Mouse (Mus musculus) midbrain, embryonic 16.5 days (tissue): ENCODE results near the gene Hikeshi. TPM values are rescaled to one million over a fixed set of nuclear protein-coding genes. Genes with fewer than 3 reads are reported as not detected.
A peak's percentile ranks its signal among the peaks of the same experiment; 100 is the strongest.

ENCODE experiments used
- ATAC-seq: fragments of 200-750 bp; cut with Nextera tagmentation; 2 replicates; pipeline ENCODE4 v1.8.0; 2017; ENCODE audit warnings: moderate TSS enrichment
- H3K27ac ChIP-seq: fragments of 300-500 bp; sonication (generic); 2 replicates; pipeline ENCODE4 v1.5.1; 2014; ENCODE audit warnings: mild to moderate bottlenecking, low read length, mixed read lengths
- H3K27me3 ChIP-seq: fragments of 300-500 bp; sonication (generic); 2 replicates; pipeline ENCODE4 v1.6.1; 2014; ENCODE audit warnings: low read depth, low read length, mixed read lengths; ENCODE audit not compliant: control insufficient read depth, insufficient read depth
- H3K36me3 ChIP-seq: fragments of 300-500 bp; sonication (generic); 2 replicates; pipeline ENCODE4 v1.6.1; 2014; ENCODE audit warnings: mild to moderate bottlenecking, low read length, moderate library complexity, mixed read lengths; ENCODE audit not compliant: control insufficient read depth, insufficient read depth
- H3K4me1 ChIP-seq: fragments of 300-500 bp; sonication (generic); 2 replicates; pipeline ENCODE4 v1.6.1; 2014; ENCODE audit warnings: mild to moderate bottlenecking, low read length, mixed read lengths; ENCODE audit not compliant: control insufficient read depth, insufficient read depth
- H3K4me2 ChIP-seq: fragments of 300-500 bp; sonication (generic); 2 replicates; pipeline ENCODE4 v1.6.1; 2014; ENCODE audit warnings: mild to moderate bottlenecking, low read length, mixed read lengths
- H3K4me3 ChIP-seq: fragments of 300-500 bp; sonication (generic); 2 replicates; pipeline ENCODE4 v1.5.1; 2014; ENCODE audit warnings: low read depth, mild to moderate bottlenecking, low read length, moderate library complexity, mixed read lengths
- H3K9ac ChIP-seq: fragments of 300-500 bp; sonication (generic); 2 replicates; pipeline ENCODE4 v1.6.1; 2014; ENCODE audit warnings: low read depth, low read length, mixed read lengths
- H3K9me3 ChIP-seq: fragments of 300-500 bp; sonication (generic); replicated peaks from 2 replicates; pipeline ENCODE4 v1.6.1; 2014; ENCODE audit warnings: mild to moderate bottlenecking, low read length, mixed read lengths; ENCODE audit not compliant: control insufficient read depth, poor library complexity, severe bottlenecking
- WGBS: fragments of 180-500 bp; shearing (Covaris S2); extraction: QIAGEN DNeasy Blood & Tissue Kit; methylation state at CpG from one replicate; pipeline ENCODE4 v1.1.7; 2014; 5-methylcytosine and 5-hydroxymethylcytosine counted together
- polyA plus RNA-seq: library from polyadenylated mRNA; unstranded; fragments of >200 nt; fragmentation: Nextera tagmentation; extraction: Ambion mirVana; gene quantifications from 2 replicates; pipeline ENCODE4 v1.2.1, GENCODE M21; 2015

Hikeshi gene
- polyA plus RNA-seq, 1 experiment from 2014 or later, result 136 TPM

- H3K27ac ChIP-seq, result no peak overlapping the region
- no peak overlapping the region for H3K9ac ChIP-seq
- WGBS, result 98% methylated on average over 15 of the region's 15 CpGs
- no peak for ATAC-seq
- H3K9me3 ChIP-seq, result no peaks in the 10 kb centered on the region
- H3K4me1 ChIP-seq, result no peaks in the 10 kb centered on the region
- H3K36me3 ChIP-seq, result 0 out of 2 replicates have a peak, but pooled peaks cover 6% of the 10 kb centered on the region
- no peaks in the 10 kb centered on the region for H3K27me3 ChIP-seq
- H3K4me3 ChIP-seq, result no peak overlapping the region
- H3K4me2 ChIP-seq, result no peak overlapping the region
Measured at GRCm38 (mm10) chr7:89923441-89924180, 17.4 kb downstream of the Hikeshi start.

GRCm38 (mm10) chr7:89917776-89918175 is 23.2 kb downstream of the Hikeshi start:
- H3K36me3 ChIP-seq, result 0 out of 2 replicates have a peak, but pooled peaks cover 8% of the 10 kb centered on the region
- no peaks in the 10 kb centered on the region for H3K27me3 ChIP-seq
- H3K4me1 ChIP-seq, result no peaks in the 10 kb centered on the region
- H3K4me3 ChIP-seq, result no peak overlapping the region
- no peak overlapping the region for H3K4me2 ChIP-seq
- H3K9me3 ChIP-seq, result no peaks in the 10 kb centered on the region
- 93% methylated on average over 4 of the region's 4 CpGs for WGBS
- H3K9ac ChIP-seq, result no peak overlapping the region
- H3K27ac ChIP-seq, result no peak overlapping the region
- no peak for ATAC-seq

DNA sequence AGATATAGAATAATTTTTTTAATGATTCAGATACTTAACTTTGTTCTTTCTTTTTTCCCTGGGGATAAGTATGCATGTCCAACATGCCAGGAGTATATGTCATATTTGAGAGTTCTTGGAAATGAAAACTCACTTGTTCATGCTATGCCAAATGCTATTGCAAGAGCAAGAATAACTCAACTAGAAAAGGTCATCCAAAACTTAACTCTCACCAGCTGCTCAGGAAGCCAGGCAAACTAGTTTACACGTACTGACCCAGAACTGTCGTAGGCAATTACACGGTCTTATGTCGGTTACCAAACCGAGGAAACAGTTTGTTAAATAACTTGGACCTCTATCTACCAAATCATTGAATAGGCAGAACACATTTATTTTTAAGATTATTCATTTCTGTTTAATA is 24.3 kb downstream of the Hikeshi start:
- no peak for ATAC-seq

GRCm38 (mm10) chr7:89913432-89914158 is 27.4 kb downstream of the Hikeshi start:
- H3K9ac ChIP-seq, result no peak overlapping the region
- no peak overlapping the region for H3K4me2 ChIP-seq
- no peaks in the 10 kb centered on the region for H3K9me3 ChIP-seq
- no peak overlapping the region for H3K27ac ChIP-seq
- H3K4me3 ChIP-seq, result no peak overlapping the region
- 0 out of 2 replicates have a peak, but pooled peaks have one; percentile 14 for ATAC-seq
- 0 out of 2 replicates have a peak, but pooled peaks cover 8% of the 10 kb centered on the region for H3K36me3 ChIP-seq
- no peaks in the 10 kb centered on the region for H3K27me3 ChIP-seq
- H3K4me1 ChIP-seq, result no peaks in the 10 kb centered on the region
- 92% methylated on average over 3 of the region's 3 CpGs for WGBS

More for the DNA sequence above, 24.3 kb downstream of the Hikeshi start:
- no peak overlapping the region for H3K4me2 ChIP-seq
- WGBS, result 78% methylated on average over 5 of the region's 5 CpGs
- H3K9me3 ChIP-seq, result no peaks in the 10 kb centered on the region
- H3K4me1 ChIP-seq, result no peaks in the 10 kb centered on the region
- H3K9ac ChIP-seq, result no peak overlapping the region
- H3K4me3 ChIP-seq, result no peak overlapping the region
- H3K27me3 ChIP-seq, result no peaks in the 10 kb centered on the region
- 0 out of 2 replicates have a peak, but pooled peaks cover 8% of the 10 kb centered on the region for H3K36me3 ChIP-seq
- no peak overlapping the region for H3K27ac ChIP-seq

DNA sequence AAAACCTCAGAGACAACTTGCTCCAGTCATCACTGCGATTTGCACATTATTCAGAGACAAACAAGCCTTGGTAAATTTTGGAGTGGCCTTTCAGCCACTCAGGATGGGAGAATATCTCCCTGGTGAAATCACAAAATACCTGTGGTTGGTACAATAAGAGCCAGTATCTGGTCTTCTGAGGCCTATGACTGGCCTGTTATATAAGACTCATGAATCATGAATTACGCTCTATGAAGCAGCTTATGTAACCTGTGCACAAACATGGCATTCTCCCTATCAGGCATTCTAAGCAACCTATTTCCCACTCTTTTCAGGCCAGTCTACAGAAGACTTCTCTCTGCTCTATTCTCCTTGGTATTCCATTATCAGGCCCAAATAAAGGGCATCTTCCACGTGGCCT is 28.6 kb downstream of the Hikeshi start:
- H3K27ac ChIP-seq, result no peak overlapping the region
- H3K4me2 ChIP-seq, result no peak overlapping the region
- no peak for ATAC-seq
- 0 out of 2 replicates have a peak, but pooled peaks cover 4% of the 10 kb centered on the region for H3K36me3 ChIP-seq
- 86% methylated on average over 3 of the region's 3 CpGs for WGBS
- no peak overlapping the region for H3K9ac ChIP-seq
- no peaks in the 10 kb centered on the region for H3K9me3 ChIP-seq
- H3K4me3 ChIP-seq, result no peak overlapping the region
- no peaks in the 10 kb centered on the region for H3K4me1 ChIP-seq
- no peaks in the 10 kb centered on the region for H3K27me3 ChIP-seq

DNA sequence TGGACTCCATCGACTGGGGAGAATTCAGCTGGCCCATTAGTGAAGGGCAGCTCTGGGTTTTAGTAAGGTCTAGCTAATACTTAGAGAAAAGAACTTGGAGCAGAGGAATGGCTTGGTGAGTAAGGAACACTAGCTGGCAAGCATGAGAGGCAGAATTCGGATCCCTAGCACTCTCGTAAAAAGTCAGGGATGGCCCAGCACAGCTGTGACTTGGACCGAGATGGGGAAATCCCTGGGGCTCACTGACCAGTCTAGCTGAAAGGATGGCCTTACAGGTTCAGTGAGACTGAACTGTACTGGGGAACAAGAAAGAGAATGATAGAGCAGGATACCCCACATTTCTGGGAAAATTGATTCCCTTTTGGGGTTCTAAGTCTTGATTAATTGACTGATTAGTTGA is 31.3 kb downstream of the Hikeshi start:
- H3K36me3 ChIP-seq, result no peaks in the 10 kb centered on the region
- no peaks in the 10 kb centered on the region for H3K4me1 ChIP-seq
- no peak overlapping the region for H3K9ac ChIP-seq
- ATAC-seq, result no peak
- no peak overlapping the region for H3K4me3 ChIP-seq
- H3K9me3 ChIP-seq, result no peaks in the 10 kb centered on the region
- no peak overlapping the region for H3K27ac ChIP-seq
- 80% methylated on average over 4 of the region's 4 CpGs for WGBS
- no peak overlapping the region for H3K4me2 ChIP-seq
- no peaks in the 10 kb centered on the region for H3K27me3 ChIP-seq

DNA sequence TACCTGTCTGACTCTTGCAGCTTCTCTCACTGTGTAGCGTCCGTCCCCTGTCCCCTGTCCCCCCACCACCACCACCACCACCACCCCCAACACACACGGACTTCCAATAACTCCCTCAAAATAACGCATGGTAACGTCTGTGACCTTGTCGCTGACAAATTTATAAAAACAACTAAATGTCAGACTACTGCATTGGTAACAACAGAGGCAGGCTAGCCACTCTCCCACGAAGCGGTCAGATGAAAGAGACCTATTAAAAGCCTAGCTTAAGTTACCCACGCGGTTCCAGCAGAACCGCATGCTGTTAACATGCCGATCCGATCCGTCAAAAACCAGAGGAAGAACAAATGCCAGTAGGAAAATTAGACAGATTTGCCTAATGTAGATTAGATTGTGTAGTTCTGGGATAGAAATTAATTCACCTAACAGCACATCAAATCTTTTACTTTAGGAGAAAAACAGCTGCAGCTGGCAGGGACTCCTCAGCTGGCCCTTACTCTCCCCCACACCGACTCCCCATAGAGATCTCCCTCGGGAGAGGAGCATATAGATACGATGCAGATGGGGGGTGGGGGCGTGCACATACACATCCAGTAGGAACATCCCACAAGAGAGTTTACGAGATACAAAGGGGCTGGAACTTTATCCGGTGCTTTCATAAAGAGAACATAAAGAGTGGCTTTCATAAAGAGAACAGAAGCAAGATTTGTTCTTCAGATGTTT is 31.9 kb downstream of the Hikeshi start:
- Histone ChIP-seq H3K4me3 (no peak overlapping the region), H3K36me3 (no peaks in the 10 kb centered on the region), H3K4me2 (no peak overlapping the region), H3K27ac (no peak overlapping the region), H3K9ac (no peak overlapping the region), H3K9me3 (no peaks in the 10 kb centered on the region), H3K4me1 (no peaks in the 10 kb centered on the region; the same call in 1 of the 2 replicates), H3K27me3 (no peaks in the 10 kb centered on the region)
- no peak for ATAC-seq
- 79% methylated on average over 20 of the region's 20 CpGs for WGBS

GRCm38 (mm10) chr7:89908421-89908820 is 32.6 kb downstream of the Hikeshi start:
- WGBS, result 68% methylated on average over 7 of the region's 7 CpGs
- Histone ChIP-seq H3K4me1 (peaks cover 5% of the 10 kb centered on the region), H3K27ac (no peak overlapping the region), H3K4me3 (no peak overlapping the region), H3K4me2 (no peak overlapping the region), H3K36me3 (no peaks in the 10 kb centered on the region), H3K27me3 (no peaks in the 10 kb centered on the region), H3K9ac (no peak overlapping the region), H3K9me3 (no peaks in the 10 kb centered on the region)
- ATAC-seq, result no peak
